Mouse (Mus musculus): ENCODE measurements around the gene Fam155a.

Gene Fam155a

DNA sequence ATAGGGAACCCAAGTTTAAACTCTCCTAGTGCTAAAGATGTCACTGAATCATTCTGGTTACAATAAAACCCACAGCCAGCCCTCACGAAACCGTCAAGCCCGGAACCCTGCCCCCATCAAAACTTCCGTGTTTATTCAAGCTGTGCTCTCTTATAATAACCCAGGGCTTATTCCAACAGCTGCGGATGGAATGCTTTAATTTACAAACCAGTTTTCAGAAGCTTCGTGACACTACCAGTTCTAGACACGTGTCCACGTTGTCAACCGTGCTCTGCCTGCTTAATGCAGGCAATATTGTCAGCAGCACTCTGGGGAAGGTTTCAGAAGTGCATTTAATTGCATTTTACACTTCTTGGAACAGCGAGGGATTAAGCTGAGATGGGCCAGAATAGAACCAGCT, 603.0 kb downstream of the Fam155a start:
- DNase-seq: peak; percentile 62

DNA sequence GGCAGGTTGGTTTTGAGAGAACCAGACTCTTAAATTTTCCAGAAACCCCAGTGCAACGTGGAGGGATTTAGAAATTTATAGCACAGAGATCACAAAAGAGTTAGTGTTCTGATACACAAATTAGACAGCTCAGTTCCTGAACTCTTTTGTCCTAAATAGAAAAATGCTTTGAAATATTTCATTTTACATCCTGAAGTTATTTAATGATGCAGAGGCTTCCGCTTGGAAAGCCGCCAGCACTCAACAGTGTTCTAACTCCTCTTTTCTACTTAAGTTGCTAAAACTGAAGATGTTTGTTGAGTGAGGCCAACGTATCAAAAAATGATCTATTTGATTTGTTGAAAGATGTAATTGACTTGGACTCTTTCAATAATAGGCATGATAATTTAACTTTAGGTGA, 609.4 kb downstream of the Fam155a start:
- peak; percentile 74 for DNase-seq

DNA sequence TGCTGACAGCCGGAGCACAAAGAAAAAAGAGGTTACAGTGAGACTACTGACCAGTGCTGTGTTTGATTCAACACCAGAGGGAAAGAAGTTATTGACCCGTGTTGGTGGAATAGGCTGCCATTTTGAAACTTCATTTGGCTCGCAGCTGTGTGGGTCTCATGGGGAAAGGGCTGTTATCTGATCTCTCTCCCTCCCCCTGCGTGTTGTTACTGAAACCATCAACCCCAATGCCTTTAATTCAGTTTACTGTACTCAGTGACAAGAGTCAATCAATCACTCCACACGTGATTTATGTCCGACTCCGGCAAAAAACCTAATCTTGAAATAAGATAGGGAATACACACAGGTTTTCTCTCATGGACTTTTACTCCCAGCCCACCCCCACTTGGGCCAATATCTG, 611.6 kb downstream of the Fam155a start:
- no peak for DNase-seq

GRCm38 (mm10) chr8:9158652-9159051, 612.3 kb downstream of the Fam155a start:
- DNase-seq: no peak

DNA sequence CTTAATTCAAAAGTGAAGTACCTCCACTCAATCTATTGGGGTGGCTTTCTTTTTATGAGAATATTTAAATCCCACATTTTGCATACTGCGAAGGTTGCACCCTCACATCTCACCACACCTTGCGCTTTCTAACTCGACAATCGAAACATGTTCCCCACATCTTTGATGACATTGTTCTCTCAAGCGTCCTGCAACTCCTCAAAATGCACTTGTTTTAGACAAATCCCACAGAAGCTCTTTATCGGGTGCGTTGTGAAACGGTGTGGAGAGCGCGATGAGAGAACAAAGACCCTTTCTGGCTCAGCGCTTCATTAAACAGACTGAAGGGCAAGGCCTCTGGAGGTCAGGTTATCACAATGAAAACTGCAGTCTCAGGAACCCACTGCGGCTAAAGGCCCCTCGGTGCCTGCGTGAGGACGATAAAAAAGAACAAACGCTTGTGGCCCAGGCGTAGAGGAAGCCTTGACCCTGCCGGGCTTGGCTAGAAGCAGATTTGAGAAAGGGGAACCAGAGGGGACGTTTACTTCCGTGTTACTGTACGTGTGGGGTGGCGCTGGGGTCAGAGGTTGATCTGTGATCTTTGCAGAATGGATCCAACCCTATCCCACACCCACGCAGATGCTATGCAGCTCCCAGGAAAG, 613.7 kb downstream of the Fam155a start:
- no peak for DNase-seq

All from kidney, postnatal 10 days (tissue).